Mouse (Mus musculus): Measurements from ENCODE around the gene Ttc28.

DNA sequence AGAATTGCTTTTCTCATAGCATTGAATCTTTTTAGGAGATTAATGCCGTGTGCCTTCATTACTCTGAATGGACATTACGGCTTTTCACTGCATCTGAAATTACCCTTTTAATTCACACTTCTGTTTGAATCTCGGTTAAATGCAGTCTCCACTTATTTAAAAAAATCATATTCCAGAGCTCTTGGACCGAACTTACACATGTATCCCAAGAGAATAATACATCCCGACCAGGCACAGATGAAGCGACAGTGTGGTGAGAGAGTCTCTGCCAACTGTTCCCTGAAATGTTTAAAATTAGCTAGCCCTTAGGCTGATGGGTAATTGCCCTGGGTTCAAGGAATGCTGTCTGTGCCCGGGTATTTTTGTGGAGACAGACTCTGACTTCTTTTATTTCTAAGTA, 118.1 kb downstream of the Ttc28 start:
- TF ChIP-seq GATA1 (IDR thresholded peaks at IDR 0.05; ENCODE audit: borderline replicate concordance, low read length) = no peak
- no peak for TF ChIP-seq FLI1 (IDR thresholded peaks at IDR 0.05; ENCODE audit: low read length)
